Mouse (Mus musculus) stomach, embryonic 16.5 days (tissue): ENCODE data around the gene Tab1. TPM values are rescaled to one million over a fixed set of nuclear protein-coding genes. Genes with fewer than 3 reads are reported as not detected.

Source experiments
- ATAC-seq: fragments of 200-750 bp; cut with Nextera tagmentation; 2 replicates; pipeline ENCODE4 v1.8.0; 2017; ENCODE audit warnings: moderate number of reproducible peaks, moderate TSS enrichment; ENCODE audit not compliant: insufficient read depth, low FRiP score
- H3K27ac ChIP-seq: fragments of 300-500 bp; sonication (generic); 2 replicates; pipeline ENCODE4 v1.5.1; 2014; ENCODE audit warnings: low read length
- H3K27me3 ChIP-seq: fragments of 300-500 bp; sonication (generic); 2 replicates; pipeline ENCODE4 v1.6.1; 2014; ENCODE audit warnings: low read length, control low read depth, mixed read lengths; ENCODE audit not compliant: control insufficient read depth, insufficient read depth
- H3K36me3 ChIP-seq: fragments of 300-500 bp; sonication (generic); 2 replicates; pipeline ENCODE4 v1.6.1; 2014; ENCODE audit warnings: low read length; ENCODE audit not compliant: control insufficient read depth, insufficient read depth
- H3K4me1 ChIP-seq: fragments of 300-500 bp; sonication (generic); 2 replicates; pipeline ENCODE4 v1.6.1; 2014; ENCODE audit warnings: low read length, control low read depth, mixed read lengths; ENCODE audit not compliant: control insufficient read depth, insufficient read depth
- H3K4me2 ChIP-seq: fragments of 300-500 bp; sonication (generic); 2 replicates; pipeline ENCODE4 v1.6.1; 2014; ENCODE audit warnings: low read depth, low read length, mixed read lengths
- H3K4me3 ChIP-seq: fragments of 300-500 bp; sonication (generic); replicated peaks from 2 replicates; pipeline ENCODE4 v1.5.1; 2014; ENCODE audit warnings: mild to moderate bottlenecking, low read length
- H3K9ac ChIP-seq: fragments of 300-500 bp; sonication (generic); 2 replicates; pipeline ENCODE4 v1.6.1; 2014; ENCODE audit warnings: low read length
- H3K9me3 ChIP-seq: fragments of 300-500 bp; sonication (generic); replicated peaks from 2 replicates; pipeline ENCODE4 v1.6.1; 2016; ENCODE audit warnings: low read length, control low read depth; ENCODE audit not compliant: control insufficient read depth
- WGBS: fragments of 180-500 bp; shearing (Covaris S2); extraction: QIAGEN DNeasy Blood & Tissue Kit; methylation state at CpG from one replicate; pipeline ENCODE4 v1.1.7; 2014; 5-methylcytosine and 5-hydroxymethylcytosine counted together
- polyA plus RNA-seq: library from polyadenylated mRNA; unstranded; fragments of >200 nt; fragmentation: Nextera tagmentation; extraction: Ambion mirVana; gene quantifications from 2 replicates; pipeline ENCODE4 v1.2.1, GENCODE M21; 2015

The Tab1 gene
- polyA plus RNA-seq, 1 experiment from 2014 or later, result 29.3 TPM

DNA sequence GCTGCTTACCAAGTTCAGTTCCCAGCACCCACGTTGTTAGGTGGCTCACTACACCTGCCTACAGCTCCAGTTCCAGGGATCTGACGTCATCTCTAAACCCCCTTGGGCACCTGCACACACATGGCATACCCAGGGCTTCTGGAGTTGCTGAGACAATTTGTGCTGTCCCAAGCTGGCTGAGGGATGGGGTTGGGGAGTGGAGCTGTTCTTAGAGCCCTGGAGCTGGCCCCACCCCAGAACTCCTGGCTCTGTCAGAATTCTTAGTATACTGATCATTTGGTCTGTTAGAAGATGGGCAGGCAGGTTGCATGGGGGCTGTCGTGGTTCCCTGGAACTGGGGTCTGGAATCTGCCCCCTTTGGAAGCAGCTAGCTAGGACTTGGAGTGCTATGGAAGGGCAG, 32.7 kb upstream of the Tab1 start:
- no peaks in the 10 kb centered on the region for H3K36me3 ChIP-seq
- no peaks in the 10 kb centered on the region for H3K27me3 ChIP-seq
- ATAC-seq, result no peak
- no peak overlapping the region for H3K9ac ChIP-seq
- H3K27ac ChIP-seq, result no peak overlapping the region
- no peak overlapping the region for H3K4me3 ChIP-seq
- WGBS, result 75% methylated on average over 3 of the region's 3 CpGs
- H3K4me2 ChIP-seq, result no peak overlapping the region
- H3K4me1 ChIP-seq, result peaks cover 32% of the 10 kb centered on the region
- H3K9me3 ChIP-seq, result no peaks in the 10 kb centered on the region

DNA sequence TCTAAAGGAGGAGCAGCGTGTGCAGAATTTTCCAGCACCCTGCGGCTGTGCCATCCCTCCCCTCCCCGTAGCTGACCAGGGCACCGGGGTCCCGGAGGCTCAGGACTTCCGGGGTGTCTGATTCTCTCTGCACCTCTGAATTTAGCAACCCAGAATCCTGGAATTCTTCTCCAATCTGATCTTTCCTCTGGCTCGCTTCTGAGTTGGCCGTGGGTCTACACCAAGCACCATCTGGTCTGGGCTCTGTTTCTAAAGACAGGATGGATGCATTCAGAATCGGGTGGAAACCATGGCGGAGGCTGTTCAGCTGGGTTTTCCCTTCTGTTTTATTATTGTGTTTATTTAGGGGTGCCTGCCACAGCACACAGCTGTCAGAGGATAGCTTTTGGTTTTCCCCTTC, 32.1 kb upstream of the Tab1 start:
- no peak for ATAC-seq
- no peaks in the 10 kb centered on the region for H3K36me3 ChIP-seq
- no peak overlapping the region for H3K4me3 ChIP-seq
- H3K9me3 ChIP-seq, result no peaks in the 10 kb centered on the region
- H3K4me1 ChIP-seq, result peaks cover 31% of the 10 kb centered on the region
- H3K4me2 ChIP-seq, result no peak overlapping the region
- H3K27me3 ChIP-seq, result no peaks in the 10 kb centered on the region
- H3K27ac ChIP-seq, result no peak overlapping the region
- WGBS, result 80% methylated on average over 10 of the region's 10 CpGs
- H3K9ac ChIP-seq, result no peak overlapping the region

DNA sequence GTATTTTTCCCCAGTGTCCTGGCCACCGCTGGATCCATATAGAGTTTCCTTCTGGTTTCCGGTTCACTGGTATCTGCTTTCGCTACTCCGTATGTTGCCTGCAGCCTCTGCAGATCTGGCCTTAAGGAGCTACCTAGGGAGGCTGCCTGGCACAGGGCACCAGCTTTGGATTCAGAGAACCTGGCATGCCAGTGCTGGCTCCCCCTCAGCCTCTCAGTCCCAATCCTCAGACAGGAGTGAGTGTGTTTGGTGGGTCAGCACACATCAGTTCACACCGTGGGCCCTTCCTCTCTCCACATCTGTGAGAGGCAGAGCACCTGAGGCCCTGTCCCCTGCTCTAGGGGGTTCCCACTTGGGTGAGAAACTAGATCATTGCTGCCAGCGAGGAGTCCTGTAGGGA, 31.4 kb upstream of the Tab1 start:
- no peak overlapping the region for H3K9ac ChIP-seq
- H3K27ac ChIP-seq, result no peak overlapping the region
- WGBS, result 80% methylated on average over 6 of the region's 6 CpGs
- H3K4me1 ChIP-seq, result peaks cover 24% of the 10 kb centered on the region
- no peak for ATAC-seq
- no peaks in the 10 kb centered on the region for H3K9me3 ChIP-seq
- no peak overlapping the region for H3K4me2 ChIP-seq
- H3K36me3 ChIP-seq, result no peaks in the 10 kb centered on the region
- H3K4me3 ChIP-seq, result no peak overlapping the region
- no peaks in the 10 kb centered on the region for H3K27me3 ChIP-seq

DNA sequence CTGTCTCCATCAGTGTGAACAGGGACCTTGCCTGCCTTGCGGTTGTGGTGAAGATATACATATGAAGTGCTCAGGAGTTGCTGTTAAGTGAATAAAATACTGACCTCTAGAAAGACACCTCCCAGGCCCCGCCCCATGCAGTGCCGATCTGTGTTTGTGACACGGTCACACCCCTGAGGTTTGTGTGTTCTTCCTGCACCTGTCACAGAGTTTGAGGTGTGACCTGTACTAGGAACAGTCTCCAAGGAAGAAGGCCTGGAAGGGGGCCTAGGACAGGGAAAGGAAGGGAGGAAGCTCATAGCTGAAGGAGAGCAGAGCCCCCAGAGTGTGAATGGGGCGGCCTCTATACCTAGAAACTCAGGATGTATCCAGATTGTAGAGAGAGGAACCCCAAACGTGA, 30.4 kb upstream of the Tab1 start:
- Histone ChIP-seq H3K27me3 (no peaks in the 10 kb centered on the region), H3K27ac (no peak overlapping the region), H3K9ac (no peak overlapping the region), H3K9me3 (no peaks in the 10 kb centered on the region), H3K36me3 (no peaks in the 10 kb centered on the region), H3K4me2 (no peak overlapping the region), H3K4me3 (no peak overlapping the region), H3K4me1 (peaks cover 15% of the 10 kb centered on the region)
- no peak for ATAC-seq
- WGBS, result 72% methylated on average over 6 of the region's 6 CpGs

DNA sequence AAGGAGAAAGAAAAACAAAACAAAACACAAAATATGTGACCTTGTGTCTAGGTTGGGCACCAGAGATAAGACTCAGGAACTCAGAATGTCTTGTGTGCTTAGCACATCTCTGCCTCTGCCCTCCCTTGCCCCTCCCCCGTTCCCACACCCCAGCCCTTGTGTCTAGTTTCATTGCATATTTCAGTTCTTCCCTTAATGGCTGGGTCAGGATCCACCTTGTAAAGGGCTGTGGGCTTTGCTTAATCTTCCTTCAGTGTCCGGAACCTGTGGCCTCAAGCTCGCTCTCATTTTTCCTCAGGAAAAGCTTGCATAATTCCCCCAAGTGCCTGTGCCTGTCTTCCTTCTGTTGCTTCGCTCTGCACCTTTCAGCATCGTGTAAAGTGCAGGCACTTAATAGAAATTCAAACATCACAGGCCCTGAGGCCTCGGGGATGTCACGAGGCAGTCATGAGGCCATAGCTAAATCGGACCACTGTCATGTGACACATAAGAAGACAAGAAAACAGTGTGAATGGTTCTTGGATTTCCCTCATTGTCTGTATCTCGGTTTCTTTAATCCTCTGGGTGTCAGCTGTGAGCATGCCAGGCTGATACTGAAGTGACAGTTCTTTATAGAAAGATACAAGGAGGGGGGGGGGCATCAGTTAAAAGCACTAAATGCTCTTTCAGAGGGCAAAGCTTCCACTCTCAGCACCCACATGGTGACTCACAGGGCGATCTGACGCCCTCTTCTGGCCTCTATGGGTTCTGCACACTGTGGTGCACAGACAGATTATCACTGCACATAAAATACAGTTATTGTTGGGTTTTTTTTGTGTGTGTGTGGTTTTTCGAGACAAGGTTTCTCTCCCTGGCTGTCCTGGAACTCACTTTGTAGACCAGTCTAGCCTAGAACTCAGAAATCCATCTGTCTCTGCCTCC, 27.2 kb upstream of the Tab1 start:
- Histone ChIP-seq H3K27me3 (no peaks in the 10 kb centered on the region), H3K4me1 (0 out of 2 replicates have a peak, but pooled peaks cover 4% of the 10 kb centered on the region), H3K27ac (no peak overlapping the region), H3K4me3 (no peak overlapping the region), H3K36me3 (no peaks in the 10 kb centered on the region), H3K9ac (no peak overlapping the region), H3K4me2 (no peak overlapping the region), H3K9me3 (no peaks in the 10 kb centered on the region)
- no peak for ATAC-seq
- 69% methylated on average over 12 of the region's 12 CpGs for WGBS

DNA sequence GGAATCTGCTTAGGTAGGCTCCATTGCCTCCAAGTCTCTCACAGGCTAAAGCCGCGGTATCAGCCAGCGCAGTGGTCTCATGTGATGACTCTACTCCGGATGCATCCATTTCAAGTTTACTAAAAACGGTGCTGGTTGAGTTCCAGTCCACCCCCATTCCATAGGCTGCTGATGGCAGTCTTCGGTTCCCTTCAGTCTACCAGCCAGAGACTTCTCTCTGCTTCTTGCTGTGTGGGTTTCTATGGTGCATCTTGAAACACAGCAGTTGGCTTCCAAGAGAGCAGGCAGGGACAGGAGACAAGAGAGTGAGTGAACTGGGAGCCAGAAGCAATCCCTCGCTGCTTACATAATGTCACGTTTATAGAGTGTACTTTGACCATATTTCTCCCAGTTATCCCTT, 25.8 kb upstream of the Tab1 start:
- ATAC-seq, result no peak
- no peaks in the 10 kb centered on the region for H3K9me3 ChIP-seq
- no peaks in the 10 kb centered on the region for H3K36me3 ChIP-seq
- no peak overlapping the region for H3K4me2 ChIP-seq
- no peak overlapping the region for H3K9ac ChIP-seq
- 92% methylated on average over 8 of the region's 8 CpGs for WGBS
- H3K27ac ChIP-seq, result no peak overlapping the region
- no peaks in the 10 kb centered on the region for H3K27me3 ChIP-seq
- 0 out of 2 replicates have a peak, but pooled peaks cover 2% of the 10 kb centered on the region for H3K4me1 ChIP-seq
- no peak overlapping the region for H3K4me3 ChIP-seq

DNA sequence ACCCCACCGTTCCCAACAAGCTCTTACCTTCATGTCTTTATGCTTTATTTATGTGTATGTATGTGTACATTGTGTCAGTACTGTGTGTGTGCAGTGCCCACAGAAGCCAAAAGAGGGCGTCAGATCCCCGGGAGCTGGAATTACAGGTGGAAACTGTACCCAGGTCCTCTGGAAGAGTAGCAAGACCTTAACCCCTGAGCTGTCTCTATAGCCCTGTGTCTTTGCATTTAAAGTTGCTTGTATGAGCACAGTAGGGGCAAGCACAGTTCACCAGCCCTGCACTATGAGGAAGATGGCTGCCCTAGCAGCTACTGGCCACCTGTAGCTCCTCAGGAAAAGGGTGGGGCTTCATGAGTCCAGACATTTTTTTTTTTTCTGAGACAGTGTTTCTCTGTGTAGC, 25.4 kb upstream of the Tab1 start:
- Histone ChIP-seq H3K36me3 (no peaks in the 10 kb centered on the region), H3K4me1 (no peaks in the 10 kb centered on the region), H3K4me3 (no peak overlapping the region), H3K27ac (no peak overlapping the region), H3K4me2 (no peak overlapping the region), H3K9me3 (no peaks in the 10 kb centered on the region), H3K9ac (no peak overlapping the region), H3K27me3 (no peaks in the 10 kb centered on the region)
- WGBS, result 83% methylated on average over 3 of the region's 3 CpGs
- ATAC-seq, result no peak

DNA sequence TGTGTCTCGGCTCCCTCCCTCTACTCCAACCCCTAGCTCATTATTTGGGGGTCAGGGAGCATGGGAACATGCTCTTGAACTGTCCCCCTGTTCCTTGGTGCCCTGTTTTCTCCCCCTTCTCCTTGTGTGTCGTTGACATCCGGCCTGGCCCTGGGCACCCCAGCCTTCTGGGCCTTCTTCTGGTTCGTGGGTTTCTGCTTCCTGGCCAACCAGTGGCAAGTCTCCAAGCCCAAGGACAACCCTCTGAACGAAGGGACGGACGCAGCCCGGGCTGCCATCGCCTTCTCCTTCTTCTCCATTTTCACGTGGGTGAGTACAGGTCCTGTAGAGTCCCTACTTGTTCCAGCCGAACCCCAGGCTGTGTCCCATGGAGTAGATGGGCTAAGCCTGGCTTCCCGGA, 21.5 kb upstream of the Tab1 start:
- Histone ChIP-seq H3K27me3 (no peaks in the 10 kb centered on the region), H3K9ac (no peak overlapping the region), H3K9me3 (no peaks in the 10 kb centered on the region), H3K4me2 (no peak overlapping the region), H3K36me3 (no peaks in the 10 kb centered on the region), H3K4me3 (no peak overlapping the region), H3K27ac (no peak overlapping the region), H3K4me1 (peaks cover 5% of the 10 kb centered on the region; the same call in 1 of the 2 replicates)
- ATAC-seq, result no peak
- WGBS, result 78% methylated on average over 12 of the region's 12 CpGs

DNA sequence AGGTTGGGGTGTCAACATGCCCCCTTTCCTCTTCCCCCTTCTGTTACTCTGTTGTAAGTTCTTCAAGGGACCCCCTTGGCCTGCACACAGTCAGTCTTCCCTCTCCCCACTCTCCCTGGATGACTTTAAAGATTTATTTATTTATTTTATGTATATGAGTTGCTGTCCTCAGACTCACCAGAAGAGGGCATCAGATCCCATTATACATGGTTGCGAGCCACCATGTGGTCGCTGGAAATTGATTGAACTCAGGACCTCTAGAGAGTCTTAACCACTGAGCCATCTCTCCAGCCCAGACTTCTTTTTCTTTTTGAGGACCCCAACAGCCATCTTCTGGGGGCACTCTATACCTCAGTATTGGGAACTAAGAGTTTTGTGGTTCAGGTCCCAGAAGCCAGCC, 20.4 kb upstream of the Tab1 start:
- no peaks in the 10 kb centered on the region for H3K36me3 ChIP-seq
- no peaks in the 10 kb centered on the region for H3K9me3 ChIP-seq
- H3K27ac ChIP-seq, result no peak overlapping the region
- H3K4me2 ChIP-seq, result no peak overlapping the region
- peaks cover 5% of the 10 kb centered on the region; the same call in 1 of the 2 replicates for H3K4me1 ChIP-seq
- 44% methylated on average over 2 of the region's 2 CpGs for WGBS
- H3K4me3 ChIP-seq, result no peak overlapping the region
- ATAC-seq, result no peak
- no peaks in the 10 kb centered on the region for H3K27me3 ChIP-seq
- no peak overlapping the region for H3K9ac ChIP-seq
